Mouse (Mus musculus) myocyte (in vitro differentiated cells): ENCODE measurements around the gene Cd33.

ENCODE experiments used
- CEBPB ChIP-seq: IDR thresholded peaks from 2 replicates; pipeline ENCODE4 v1.6.1; 2011; ENCODE audit warnings: mild to moderate bottlenecking, moderate library complexity; ENCODE audit not compliant: poor library complexity, insufficient read depth, severe bottlenecking
- E2F4 ChIP-seq: IDR thresholded peaks from one replicate; pipeline ENCODE4 v1.6.1; 2011; ENCODE audit warnings: mild to moderate bottlenecking, control low read depth, moderate library complexity; ENCODE audit not compliant: insufficient read depth
- MAX ChIP-seq: IDR thresholded peaks from one replicate; pipeline ENCODE4 v1.6.1; 2011; ENCODE audit warnings: low read depth, mild to moderate bottlenecking, control low read depth
- POLR2A ChIP-seq: IDR thresholded peaks from one replicate; pipeline ENCODE4 v1.6.1; 2011; ENCODE audit warnings: low read depth, mild to moderate bottlenecking, control low read depth, moderate library complexity; ENCODE audit not compliant: insufficient read length

- no peak for TF ChIP-seq POLR2A
- TF ChIP-seq CEBPB = no peak
- no peak for TF ChIP-seq E2F4
- TF ChIP-seq MAX = no peak
Observed at GRCm38 (mm10) chr7:43525313-43525712, 18.9 kb downstream of the Cd33 start.
